Mouse (Mus musculus) gastrocnemius, postnatal 36 days (tissue): ENCODE data around the gene Lin52. TPM values are rescaled to one million over a fixed set of nuclear protein-coding genes. Genes with fewer than 3 reads are reported as not detected.
"Not testable (repeated sequence)": the region's sequence is repeated elsewhere in the genome, so short reads cannot be mapped to it uniquely, and the experiment has no call there.

Source experiments
- DNase-seq, 2 experiments: peaks; one replicate each; pipeline ENCODE4 v3.0.0; 2022
- intact Hi-C: fragments of 180-260 bp; cut with DNase I; formaldehyde crosslinking; loops from one replicate; pipeline ENCODE4 v1.15.1; 2025
- total RNA-seq, 2 experiments: library from RNA; stranded (reverse); gene quantifications; 2 replicates each; pipeline ENCODE4 v1.2.3; 2021

Lin52 gene
- total RNA-seq, 2 experiments from 2014 or later = 6.2 to 10.2 TPM

GRCm38 (mm10) chr12:84531906-84532829, 80.9 kb downstream of the Lin52 start:
- DNase-seq = no peak
- intact Hi-C loops = no loop called here

DNA sequence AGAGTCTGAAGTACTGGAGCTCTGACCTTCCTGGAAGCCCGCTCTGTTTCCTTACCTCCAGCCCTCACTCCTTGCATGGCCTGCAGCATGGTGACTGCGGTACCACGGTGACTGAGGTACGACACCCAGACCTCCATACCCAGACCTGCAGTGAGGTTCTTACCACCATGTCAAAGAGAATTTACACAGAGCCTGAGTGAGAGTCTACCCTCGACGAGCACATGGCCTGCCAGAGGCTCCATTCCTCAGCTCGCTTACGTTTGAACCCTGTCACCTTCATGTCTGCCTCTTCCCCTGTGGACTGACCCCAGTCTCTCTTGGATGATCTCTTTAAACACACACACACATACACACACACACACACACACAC, 81.6 kb downstream of the Lin52 start:
- intact Hi-C loops = no loop called here
- no peak for DNase-seq

GRCm38 (mm10) chr12:84533706-84534486, 82.7 kb downstream of the Lin52 start:
- no peak for DNase-seq
- intact Hi-C loops = no loop called here

- DNase-seq, intact Hi-C loops: not testable (repeated sequence)
These were observed 88.3 kb downstream of the Lin52 start for GRCm38 (mm10) chr12:84539537-84539936.

GRCm38 (mm10) chr12:84541391-84541958, 90.3 kb downstream of the Lin52 start:
- DNase-seq = no peak
- intact Hi-C loops = loop anchor here (5.0 to 10.0 kb wide), 2 partner anchors 46 to 133 kb away; no protein-coding TSS in a partner anchor

- intact Hi-C loops = loop anchor here (10.0 kb wide), 1 partner anchor 129 kb away; no protein-coding TSS in a partner anchor
- peak; percentile 31 to 37 for DNase-seq
These were observed 94.8 kb downstream of the Lin52 start for GRCm38 (mm10) chr12:84546028-84546427.

DNA sequence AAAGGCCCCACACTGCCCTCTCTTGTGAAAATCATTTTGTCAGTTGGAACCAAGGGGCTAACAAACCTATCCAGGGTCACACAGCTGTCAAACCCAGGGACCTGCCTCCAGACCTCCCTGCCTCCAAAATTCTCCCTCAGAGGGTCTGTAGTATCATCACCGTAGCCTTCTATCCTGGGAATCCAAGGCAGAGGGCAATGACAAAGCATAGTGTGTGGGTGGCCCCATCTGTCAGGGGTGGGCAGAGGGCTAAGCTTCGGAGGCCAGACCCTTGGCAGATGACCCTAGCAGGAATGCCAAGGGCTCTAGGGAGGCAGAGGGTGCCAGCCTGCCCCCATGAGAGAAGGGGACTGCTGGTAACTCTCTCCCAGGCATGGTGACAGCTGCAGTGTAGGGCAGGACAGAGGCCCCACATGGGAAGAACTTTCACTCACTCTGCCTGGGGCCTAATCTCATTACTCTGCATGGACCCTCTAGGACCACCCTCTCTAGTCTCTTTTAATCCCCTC, 95.4 kb downstream of the Lin52 start:
- intact Hi-C loops = loop anchor here (10.0 kb wide), 1 partner anchor 128 kb away; no protein-coding TSS in a partner anchor
- DNase-seq = no peak

- DNase-seq = no peak
- intact Hi-C loops = loop anchor here (10.0 kb wide), 1 partner anchor 127 kb away; no protein-coding TSS in a partner anchor
These were observed 97.0 kb downstream of the Lin52 start for GRCm38 (mm10) chr12:84548251-84548650.

DNA sequence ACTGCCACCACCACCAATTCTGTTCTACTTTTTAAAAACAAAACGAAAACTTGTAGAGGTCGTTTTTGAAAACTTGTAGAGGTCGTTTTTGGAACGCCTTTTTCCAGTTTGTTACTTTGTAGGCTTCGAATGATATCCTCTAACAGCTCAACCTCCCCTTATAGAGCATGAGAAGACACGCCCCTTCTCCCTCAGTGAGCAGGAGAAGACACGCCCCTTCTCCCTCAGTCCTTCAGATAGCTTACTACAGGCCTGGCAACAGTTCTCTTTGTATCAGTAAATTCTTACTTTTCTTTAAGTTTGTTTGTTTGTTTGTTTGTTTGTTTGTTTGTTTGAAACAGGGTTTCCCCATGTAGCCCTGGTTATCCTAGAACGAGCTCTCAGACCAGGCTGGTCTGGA, 104.0 kb downstream of the Lin52 start:
- DNase-seq = no peak
- intact Hi-C loops = no loop called here

DNA sequence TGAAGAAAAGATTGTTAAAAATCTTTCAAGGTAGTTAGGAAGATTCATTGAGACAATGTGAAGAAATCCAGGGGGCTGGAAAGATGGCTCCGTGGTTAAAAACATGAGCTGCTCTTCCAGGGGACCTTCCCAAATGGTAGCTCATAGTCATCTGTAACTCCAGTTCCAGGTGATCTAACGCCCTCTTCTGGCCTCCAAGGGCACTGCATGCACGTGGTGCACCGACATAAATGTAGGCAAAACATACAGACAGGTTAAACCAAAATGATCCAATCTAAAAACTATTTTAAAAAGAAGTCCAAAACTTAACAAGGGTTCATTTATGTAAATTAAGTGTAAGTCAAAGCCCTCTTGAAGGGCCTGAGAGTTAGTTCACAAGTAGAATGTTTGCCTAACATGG, 111.3 kb downstream of the Lin52 start:
- DNase-seq = no peak

DNA sequence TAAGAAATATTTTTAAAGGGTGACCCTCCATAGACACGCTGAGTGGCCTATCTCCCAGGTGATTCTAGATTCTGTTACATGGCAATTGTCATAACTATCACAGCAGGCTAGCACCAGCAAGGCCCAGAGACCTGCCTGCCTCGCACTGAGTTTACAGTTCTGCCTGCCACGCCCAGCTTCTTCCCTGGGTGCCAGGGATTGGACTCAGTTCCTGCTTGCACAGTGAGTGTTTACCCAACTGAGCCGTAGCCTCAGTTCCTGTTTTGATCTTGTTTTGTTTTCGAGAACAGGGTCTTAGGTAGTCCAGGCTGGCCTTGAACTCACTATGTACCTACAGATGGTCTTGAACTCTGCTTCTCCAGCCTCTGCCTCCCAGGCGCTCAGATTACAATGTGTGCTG, 116.4 kb downstream of the Lin52 start:
- intact Hi-C loops = no loop called here
- no peak for DNase-seq

More for the DNA sequence above, 111.3 kb downstream of the Lin52 start:
- intact Hi-C loops = no loop called here

- DNase-seq = no peak
- intact Hi-C loops = no loop called here
These were observed 118.2 kb downstream of the Lin52 start, which contains the start of gene Vsx2 for GRCm38 (mm10) chr12:84569336-84569970. Vsx2 (plus strand) TSS chr12:84569762.

GRCm38 (mm10) chr12:84569976-84570693, 118.9 kb downstream of the Lin52 start:
- intact Hi-C loops = no loop called here
- no peak for DNase-seq

DNA sequence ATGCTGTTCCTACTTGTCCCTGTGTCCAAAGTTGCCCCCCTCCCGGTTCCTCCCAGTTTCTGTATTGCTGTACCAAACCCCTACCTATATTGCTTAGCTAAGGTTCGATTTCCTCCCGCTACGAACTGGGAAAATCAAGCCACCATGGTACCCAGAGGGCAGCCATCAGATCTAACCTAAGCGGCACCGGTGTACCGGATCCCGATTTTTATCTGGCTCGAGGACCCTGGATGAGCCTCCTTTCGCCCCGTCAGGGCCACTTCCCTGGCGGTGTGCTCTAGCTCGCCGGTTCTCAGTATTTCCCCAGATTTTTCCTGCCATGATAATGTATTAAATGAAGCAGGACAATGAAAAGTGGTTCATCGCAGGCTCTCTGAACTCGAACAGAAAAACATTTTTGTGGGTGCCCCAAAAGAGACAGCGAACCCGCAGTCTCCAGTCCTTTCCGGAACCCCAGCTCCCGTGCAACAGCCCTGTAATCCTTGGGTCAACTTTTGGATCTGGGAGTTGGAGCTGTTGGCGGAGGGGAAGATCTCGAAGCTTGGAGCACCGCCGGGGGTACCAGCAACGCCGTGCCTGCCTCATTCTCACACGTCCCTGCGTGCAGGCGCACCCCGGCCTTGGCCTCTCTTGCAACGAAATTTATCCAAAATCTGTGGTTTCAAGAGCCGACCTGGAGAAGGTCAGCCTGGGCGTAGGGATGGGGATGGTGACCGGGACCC, 119.6 kb downstream of the Lin52 start:
- intact Hi-C loops = no loop called here
- DNase-seq = no peak

DNA sequence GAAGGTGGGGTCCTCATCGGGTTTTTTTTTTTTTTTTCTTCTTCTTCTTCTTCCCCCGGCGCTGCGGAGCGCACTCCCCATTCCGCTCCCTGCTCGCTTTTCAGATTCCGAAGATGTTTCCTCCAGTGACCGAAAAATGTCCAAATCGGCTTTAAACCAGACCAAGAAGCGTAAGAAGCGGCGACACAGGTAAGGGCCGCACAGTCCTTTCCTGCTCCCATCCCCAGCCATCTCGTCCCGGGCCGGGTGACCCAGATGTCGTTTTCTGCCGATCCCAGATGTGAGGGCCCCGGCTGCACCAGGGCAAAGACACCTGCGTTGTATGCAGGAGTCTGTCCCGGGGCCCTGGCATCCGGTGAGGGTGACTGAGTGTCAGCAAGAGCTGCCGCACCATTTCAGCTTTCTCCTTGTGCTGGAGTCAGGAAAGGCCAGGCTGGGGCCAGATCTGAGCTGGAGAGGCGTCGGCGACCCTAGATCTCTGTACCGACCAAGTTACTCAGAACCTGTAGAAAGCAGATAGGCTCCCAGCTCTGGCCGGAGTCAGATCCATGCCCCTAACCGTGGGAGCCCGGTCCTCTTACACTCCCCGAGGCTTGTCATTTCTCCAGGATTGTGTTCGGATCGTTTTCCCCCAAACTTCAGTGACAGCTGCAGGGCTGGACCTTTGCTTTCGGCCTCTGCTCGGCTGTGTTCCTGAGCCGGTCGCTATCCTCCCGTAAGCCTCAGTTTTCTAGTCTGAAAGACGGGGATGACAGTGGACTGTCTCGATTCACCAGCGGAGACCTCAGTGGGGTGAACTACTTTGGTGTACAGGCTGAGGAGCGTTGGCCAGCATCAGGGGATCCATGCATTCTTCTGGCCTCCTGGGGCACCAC, 120.5 kb downstream of the Lin52 start:
- no peak for DNase-seq
- intact Hi-C loops = no loop called here

- no peak for DNase-seq
- intact Hi-C loops = no loop called here
These were observed 121.1 kb downstream of the Lin52 start for GRCm38 (mm10) chr12:84572341-84572720.

- no peak for DNase-seq
- intact Hi-C loops = no loop called here
These were observed 121.9 kb downstream of the Lin52 start for GRCm38 (mm10) chr12:84573094-84573493.
